Mouse (Mus musculus): ENCODE results near the gene Galnt12. TPM values are rescaled to one million over a fixed set of nuclear protein-coding genes. Genes with fewer than 3 reads are reported as not detected.
"Not testable (repeated sequence)": the region's sequence is repeated elsewhere in the genome, so short reads cannot be mapped to it uniquely, and the experiment has no call there.

The Galnt12 gene
- total RNA-seq (2021) = 1 to 10 TPM in 1 of 2 experiments, under 1 TPM in 1; 0.83 to 1.4 TPM

GRCm38 (mm10) chr4:47091493-47092386 lies at the start of gene Galnt12:
Gene Galnt12 (plus strand): TSS chr4:47091909.
- DNase-seq = no peak

GRCm38 (mm10) chr4:47043866-47044265 lies 47.8 kb upstream of the Galnt12 start:
- no peak for DNase-seq

- no peak for DNase-seq
Observed at GRCm38 (mm10) chr4:47046974-47047373, 44.7 kb upstream of the Galnt12 start.

- DNase-seq = no peak
Observed at GRCm38 (mm10) chr4:47047765-47048164, 43.9 kb upstream of the Galnt12 start.

- DNase-seq = no peak
Observed at GRCm38 (mm10) chr4:47049216-47049615, 42.5 kb upstream of the Galnt12 start.

- peak; percentile 94 for DNase-seq
Observed at GRCm38 (mm10) chr4:47050167-47050566, 41.5 kb upstream of the Galnt12 start.

- no peak for DNase-seq
Observed at GRCm38 (mm10) chr4:47050642-47051381, 40.9 kb upstream of the Galnt12 start.

GRCm38 (mm10) chr4:47051905-47052304 lies 39.8 kb upstream of the Galnt12 start:
- no peak for DNase-seq

GRCm38 (mm10) chr4:47055170-47055569 lies 36.5 kb upstream of the Galnt12 start:
- DNase-seq = not testable (repeated sequence)

- DNase-seq = no peak
Observed at GRCm38 (mm10) chr4:47055570-47056080, 36.1 kb upstream of the Galnt12 start.

- DNase-seq = peak; percentile 81
Observed at GRCm38 (mm10) chr4:47056791-47057509, 34.8 kb upstream of the Galnt12 start, which contains the start of gene Anks6. Gene Anks6 (minus strand): TSS chr4:47057427.

GRCm38 (mm10) chr4:47057510-47058325 lies 34.0 kb upstream of the Galnt12 start:
- no peak for DNase-seq

GRCm38 (mm10) chr4:47060900-47061299 lies 30.8 kb upstream of the Galnt12 start:
- no peak for DNase-seq

GRCm38 (mm10) chr4:47075054-47075453 lies 16.7 kb upstream of the Galnt12 start:
- no peak for DNase-seq

- DNase-seq = no peak
Observed at GRCm38 (mm10) chr4:47079997-47080646, 11.6 kb upstream of the Galnt12 start.

- no peak for DNase-seq
Observed at GRCm38 (mm10) chr4:47080647-47081010, 11.1 kb upstream of the Galnt12 start.

- no peak for DNase-seq
Observed at GRCm38 (mm10) chr4:47083824-47084223, 7.9 kb upstream of the Galnt12 start.

GRCm38 (mm10) chr4:47088671-47089070 lies 3.0 kb upstream of the Galnt12 start:
- DNase-seq = no peak

GRCm38 (mm10) chr4:47092387-47093021 lies 795 bp downstream of the Galnt12 start:
- DNase-seq = no peak

GRCm38 (mm10) chr4:47093161-47093560 lies 1.5 kb downstream of the Galnt12 start:
- DNase-seq = no peak

GRCm38 (mm10) chr4:47093647-47094046 lies 1.9 kb downstream of the Galnt12 start:
- no peak for DNase-seq

All from heart, postnatal 4 days (tissue).